Mouse (Mus musculus): ENCODE data around the gene Rftn1.

GRCm38 (mm10) chr17:49965846-49966762 is 224.4 kb downstream of the Rftn1 start:
- TF ChIP-seq CTCF (IDR thresholded peaks at IDR 0.05; ENCODE audit: borderline replicate concordance, insufficient read depth, low read depth, low read length) (no peak), POLR2A (IDR thresholded peaks at IDR 0.05; ENCODE audit: borderline replicate concordance, insufficient read depth, low read length) (no peak)
